Mouse (Mus musculus) thymus, postnatal 36 days (tissue): ENCODE data around the gene Zfp534.
"Not testable (repeated sequence)": the region's sequence is repeated elsewhere in the genome, so short reads cannot be mapped to it uniquely, and the experiment has no call there.

Experiments
- DNase-seq, 2 experiments: peaks; one replicate each; pipeline ENCODE4 v3.0.0; 2022; ENCODE audit warnings: mixed read lengths in 2 of 2

Zfp534 gene

DNA sequence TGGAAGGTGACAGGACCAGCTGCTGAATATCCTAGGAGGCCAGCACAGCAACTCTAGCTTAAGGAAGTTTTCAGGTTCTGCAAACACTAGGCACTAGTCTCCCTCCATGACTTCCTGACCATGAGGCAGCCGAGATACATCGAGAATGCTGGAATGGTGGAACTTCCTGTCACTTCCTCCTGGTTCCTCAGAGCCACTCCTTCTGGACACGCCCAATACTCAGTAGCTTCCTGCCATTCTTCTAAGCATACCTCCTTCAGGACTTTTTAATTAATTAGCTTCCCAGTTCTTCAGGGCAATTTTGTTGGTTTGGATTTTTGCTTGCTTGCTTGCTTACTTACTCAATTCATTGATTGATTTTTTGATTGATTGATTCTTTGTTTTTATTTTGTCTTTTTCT lies at the start of gene Zfp534:
Gene Zfp534, minus strand, starts transcription at position 101 of the 400 bp plus-strand sequence.
- DNase-seq = not testable (repeated sequence)

DNA sequence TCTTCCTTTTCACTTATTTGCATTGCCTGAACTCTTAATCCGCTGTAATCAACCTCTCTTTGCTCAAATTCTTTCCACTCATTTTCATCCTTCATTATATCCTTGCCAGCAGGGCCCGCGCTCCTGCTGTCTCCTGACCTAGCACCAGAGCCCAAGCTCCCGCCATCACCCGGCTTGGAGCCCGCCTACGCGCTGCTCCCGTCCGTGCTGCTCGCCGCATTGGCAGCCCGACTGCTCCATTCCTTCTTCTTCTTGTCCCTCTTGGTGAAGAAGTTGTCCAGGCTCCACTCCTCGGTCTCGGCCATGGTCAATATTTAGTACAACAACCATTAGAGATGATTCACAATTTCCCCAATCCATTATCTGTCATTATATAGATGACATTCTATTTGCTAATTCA lies 43.9 kb upstream of the Zfp534 start:
- not testable (repeated sequence) for DNase-seq

DNA sequence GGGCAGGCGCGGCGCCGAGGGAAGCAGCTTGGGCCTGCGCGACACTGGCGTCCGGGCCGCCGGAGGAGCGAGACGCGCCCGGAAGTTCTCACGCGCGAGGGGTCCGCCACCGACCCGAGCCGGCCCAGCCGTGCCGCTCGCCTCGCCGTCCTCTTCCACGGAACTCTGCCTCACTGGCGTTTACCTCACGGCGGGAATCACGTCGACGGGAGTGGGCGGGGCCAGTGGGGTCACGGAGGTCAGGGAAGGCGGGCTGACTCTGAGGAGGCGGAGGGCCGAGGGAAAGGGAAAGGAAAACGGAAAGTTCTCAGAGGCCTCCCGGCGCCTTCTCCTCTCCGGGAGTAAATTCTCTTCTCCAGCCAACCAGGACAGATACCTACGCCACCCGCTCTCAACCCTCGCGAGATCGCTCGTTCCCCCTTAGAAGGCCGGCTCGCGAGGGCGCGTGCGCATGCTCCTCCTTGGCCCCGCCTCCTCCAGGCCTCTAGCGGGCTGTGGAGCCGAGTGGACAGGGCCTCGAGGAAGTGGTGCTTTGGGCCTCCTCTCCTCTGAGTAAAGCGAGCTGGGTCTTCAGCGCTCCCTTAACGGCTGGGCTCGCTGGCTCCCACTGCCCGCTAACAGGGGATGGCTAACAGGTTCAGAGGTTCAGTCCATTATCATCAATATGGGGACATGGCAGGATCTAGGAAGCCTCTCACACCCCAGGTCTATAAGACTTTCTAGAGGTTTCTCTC lies 36.5 kb upstream of the Zfp534 start:
- peak in 1 of 2 experiments; percentile 12 for DNase-seq

DNA sequence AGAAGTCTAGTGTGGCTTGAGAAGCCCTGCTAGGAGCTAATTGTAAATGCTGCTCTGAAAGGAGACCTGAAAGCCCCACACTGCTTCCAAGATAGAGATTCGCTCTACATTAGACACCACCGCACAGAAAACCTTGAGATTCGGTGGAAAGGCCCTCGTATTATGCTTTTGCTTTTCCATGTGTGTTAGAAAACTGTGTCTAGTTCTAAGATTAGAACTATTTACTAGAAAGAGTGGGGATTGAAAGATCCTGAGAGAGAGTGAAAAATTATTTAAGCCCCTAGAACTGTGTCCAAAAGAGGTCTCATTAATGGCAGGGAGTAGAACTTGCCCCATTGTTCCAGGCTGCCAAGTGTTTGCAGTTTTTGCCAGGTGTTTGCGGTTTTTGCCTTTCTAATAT lies 47.1 kb downstream of the Zfp534 start:
- DNase-seq = not testable (repeated sequence)

DNA sequence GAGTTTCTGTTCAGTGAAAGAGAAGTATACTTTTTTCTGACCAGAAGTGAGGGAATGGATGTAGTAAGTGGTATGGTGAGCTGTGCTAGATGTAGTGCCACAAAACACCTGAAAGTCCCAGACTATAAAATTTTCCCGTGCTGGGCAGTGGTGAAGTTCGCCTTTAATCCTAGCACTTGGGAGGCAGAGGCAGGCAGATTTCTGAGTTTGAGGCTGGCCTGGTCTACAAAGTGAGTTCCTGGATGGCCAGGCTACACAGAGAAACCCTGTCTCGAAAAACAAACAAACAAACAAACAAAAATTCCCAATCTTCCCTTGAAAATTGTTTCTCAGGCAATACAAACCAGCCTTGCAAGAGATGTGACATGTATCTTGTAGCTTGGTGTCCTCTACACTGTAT lies 54.9 kb downstream of the Zfp534 start:
- not testable (repeated sequence) for DNase-seq

DNA sequence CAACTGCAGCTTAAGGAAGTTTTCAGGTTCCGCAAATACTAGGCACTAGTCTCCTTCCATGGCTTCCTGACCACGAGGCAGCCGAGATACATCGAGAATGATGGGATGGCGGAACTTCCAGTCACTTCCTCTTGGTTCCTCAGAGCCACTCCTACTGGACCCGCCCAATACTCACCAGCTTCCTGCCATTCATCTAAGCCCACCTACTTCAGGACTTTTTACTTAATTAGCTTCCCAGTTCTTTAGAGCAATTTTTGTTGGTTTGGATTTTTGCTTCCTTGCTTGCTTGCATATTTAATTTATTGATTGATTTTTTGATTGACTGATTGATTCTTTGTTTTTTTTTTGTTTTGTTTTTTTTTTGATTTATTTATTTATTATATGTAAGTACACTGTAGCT lies 59.9 kb downstream of the Zfp534 start, which contains the start of gene Zfp979:
Gene Zfp979, minus strand, starts transcription at position 101 of the 400 bp plus-strand sequence.
- not testable (repeated sequence) for DNase-seq

DNA sequence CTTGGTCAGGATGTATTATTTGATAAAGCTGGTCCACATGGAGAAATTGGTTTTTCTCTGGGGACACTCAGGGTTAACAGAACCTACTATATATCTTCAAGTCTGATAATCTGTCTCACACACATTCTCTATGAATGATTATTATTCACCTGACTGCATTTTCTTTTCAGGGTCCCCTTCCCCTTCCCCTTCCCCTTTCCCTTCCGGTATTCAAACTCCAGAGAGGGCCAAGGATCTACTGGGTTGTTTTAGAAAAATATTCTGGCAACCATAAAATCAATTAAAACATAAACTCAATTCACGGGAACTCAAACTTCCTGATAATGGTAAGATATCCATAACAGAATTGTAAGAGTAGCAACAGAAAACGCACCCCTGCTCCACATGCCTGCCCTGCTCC lies 60.4 kb downstream of the Zfp534 start:
- DNase-seq = not testable (repeated sequence)

DNA sequence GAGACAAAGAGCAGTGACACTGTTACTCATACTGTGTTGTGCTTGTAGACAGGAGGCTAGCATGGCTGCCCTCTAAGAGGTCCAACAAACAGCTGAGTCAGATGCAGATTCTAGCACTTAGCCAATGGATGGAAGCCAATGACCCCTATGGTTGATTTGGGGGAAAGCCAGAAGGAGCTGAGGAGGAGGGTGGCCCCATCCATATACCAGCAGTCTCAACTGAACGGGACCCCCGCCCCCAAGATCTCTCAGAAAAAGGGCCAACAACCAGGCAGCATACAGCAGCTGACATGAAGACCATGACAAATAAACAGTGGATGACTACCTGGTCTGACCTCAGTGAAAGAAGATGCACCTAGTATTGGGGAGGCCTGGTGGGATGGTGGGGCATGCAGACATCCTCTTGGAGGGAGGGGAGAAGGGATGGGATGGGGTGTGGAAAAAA lies 68.5 kb downstream of the Zfp534 start:
- not testable (repeated sequence) for DNase-seq
